Mouse (Mus musculus): Measurements from ENCODE around the gene Zmynd8.

DNA sequence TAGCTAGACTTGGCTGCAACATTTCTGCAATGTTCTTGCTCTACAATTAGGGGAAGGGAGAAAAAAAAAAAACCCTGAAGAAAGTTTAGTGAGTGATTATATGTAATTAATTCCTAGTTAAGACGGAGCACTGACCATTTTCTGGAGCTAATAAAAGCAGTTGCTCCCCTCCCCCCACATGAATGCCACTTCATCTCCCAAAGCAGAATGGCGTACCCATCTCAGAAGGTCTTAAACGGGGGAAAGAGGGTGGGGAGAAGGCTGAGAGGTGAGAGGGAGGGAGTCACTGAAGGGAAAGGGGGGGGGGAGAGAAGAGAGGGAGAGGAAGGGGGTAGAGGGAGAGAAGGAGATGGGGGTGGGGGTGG, 17.6 kb downstream of the Zmynd8 start:
- TF ChIP-seq CTCF (IDR thresholded peaks at IDR 0.05; ENCODE audit: low read depth) (no peak), EP300 (IDR thresholded peaks at IDR 0.05; ENCODE audit: low read depth) (no peak)

Data from heart, postnatal 0 days (tissue).